Mouse (Mus musculus): ENCODE measurements around the gene Tctex1d1.

Gene Tctex1d1

GRCm38 (mm10) chr4:102988526-102988925, 10.1 kb downstream of the Tctex1d1 start:
- DNase-seq (ENCODE audit: low read depth, low spot score) = no peak

DNA sequence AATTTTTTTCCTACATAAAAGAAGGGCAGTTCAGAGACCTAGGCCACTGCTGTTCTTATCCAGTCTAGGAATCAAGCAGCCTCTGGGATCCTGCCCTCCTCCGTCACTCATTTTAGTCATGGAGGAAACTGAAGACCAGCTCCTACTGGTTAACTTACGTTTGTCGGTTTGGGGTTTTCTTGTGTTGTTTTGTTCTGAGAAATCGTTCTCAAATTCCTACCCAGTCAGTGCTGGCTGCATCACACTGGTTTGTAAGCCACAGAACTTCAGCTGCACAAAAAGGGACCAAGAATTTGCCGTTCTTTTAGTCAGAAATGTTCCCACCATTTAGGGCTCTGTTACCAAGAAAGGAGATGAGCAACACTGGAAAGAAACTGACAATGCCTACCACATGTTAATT, 11.0 kb downstream of the Tctex1d1 start:
- DNase-seq (ENCODE audit: low read depth, low spot score) = no peak

DNA sequence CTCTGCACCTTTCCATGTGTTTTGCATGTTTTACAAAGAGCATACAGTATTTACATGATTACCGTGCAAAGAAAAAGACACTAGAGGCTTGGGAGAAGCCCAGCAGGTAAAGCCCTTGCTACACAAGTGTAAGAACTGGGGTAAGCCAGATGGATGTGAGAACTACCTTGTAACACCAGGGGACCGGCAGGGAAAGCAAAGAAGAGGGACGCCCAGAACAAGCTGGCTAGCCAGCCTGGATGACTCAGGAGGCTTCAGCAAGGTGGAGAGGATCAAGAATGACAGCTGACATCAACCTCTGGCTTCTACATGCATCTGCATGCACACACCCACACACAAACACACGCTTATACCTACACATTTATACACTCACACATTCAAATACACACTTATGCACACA, 11.6 kb downstream of the Tctex1d1 start:
- DNase-seq (ENCODE audit: low read depth, low spot score) = no peak

- DNase-seq (ENCODE audit: low read depth, low spot score) = no peak
These were observed 12.4 kb downstream of the Tctex1d1 start for GRCm38 (mm10) chr4:102990595-102991340.

DNA sequence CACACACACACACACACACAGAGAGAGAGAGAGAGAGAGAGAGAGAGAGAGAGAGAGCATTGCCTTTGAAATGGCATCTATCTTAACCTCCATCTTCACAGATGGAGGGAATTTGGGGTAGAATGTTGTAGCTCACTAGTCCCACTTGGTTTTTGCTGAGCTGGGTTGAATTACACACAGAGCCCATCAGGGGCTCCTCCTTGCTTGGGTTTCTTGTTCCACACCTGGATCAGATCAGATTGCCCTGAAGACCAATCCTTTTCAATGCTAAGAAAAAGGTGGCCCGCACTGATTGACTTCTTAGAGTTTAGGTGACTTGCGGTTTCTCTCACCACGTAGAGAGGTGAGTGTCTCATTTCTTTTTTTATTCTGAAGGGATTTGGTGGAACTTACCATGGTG, 13.3 kb downstream of the Tctex1d1 start:
- DNase-seq (ENCODE audit: low read depth, low spot score) = no peak

- no peak for DNase-seq (ENCODE audit: low read depth, low spot score)
These were observed 26.3 kb downstream of the Tctex1d1 start for GRCm38 (mm10) chr4:103004681-103005080.

GRCm38 (mm10) chr4:103005190-103005945, 27.0 kb downstream of the Tctex1d1 start:
- no peak for DNase-seq (ENCODE audit: low read depth, low spot score)

DNA sequence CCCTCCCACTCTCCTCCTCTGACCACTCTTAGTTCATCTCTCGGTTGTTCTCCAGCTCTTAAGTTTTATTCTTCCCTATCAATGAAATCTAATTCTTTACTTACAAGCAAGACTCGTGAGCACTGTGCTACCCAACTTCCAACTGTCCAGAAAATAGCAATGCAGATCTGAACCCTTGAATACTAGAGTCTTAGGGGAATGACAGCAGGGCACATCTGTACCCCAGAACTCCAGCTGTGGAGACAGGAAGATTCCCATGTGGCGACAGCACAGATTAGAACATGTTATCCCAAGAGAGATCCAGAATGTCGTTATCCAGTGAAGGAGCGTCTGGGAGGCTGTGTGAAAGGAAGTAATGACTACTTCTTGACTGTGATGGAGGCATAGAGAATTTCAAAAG, 27.9 kb downstream of the Tctex1d1 start:
- no peak for DNase-seq (ENCODE audit: low read depth, low spot score)

DNA sequence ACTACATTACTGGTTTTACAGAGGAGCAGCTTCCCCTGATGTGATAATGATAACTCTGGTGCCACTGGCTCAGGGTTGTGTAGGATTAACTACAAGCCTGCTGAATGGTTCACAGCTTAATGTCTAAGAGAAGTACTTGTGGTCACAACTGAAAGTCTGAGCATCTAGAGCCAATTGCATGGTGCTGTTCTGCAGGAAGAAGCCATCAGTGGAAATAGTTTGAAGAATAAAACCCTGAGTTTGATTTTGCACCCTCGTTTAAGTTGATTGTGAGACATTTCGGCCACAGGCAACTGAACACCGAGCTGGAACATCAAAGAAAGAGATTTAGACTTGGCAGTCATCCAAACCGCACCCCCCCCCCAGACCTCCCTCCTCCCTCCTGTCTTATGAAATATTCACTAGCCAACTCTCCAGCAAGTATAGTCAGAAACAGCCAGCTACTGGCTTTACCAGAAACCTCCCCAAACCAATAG, 28.6 kb downstream of the Tctex1d1 start:
- no peak for DNase-seq (ENCODE audit: low read depth, low spot score)

GRCm38 (mm10) chr4:103010734-103011133, 32.3 kb downstream of the Tctex1d1 start:
- no peak for DNase-seq (ENCODE audit: low read depth, low spot score)

GRCm38 (mm10) chr4:103011823-103012222, 33.4 kb downstream of the Tctex1d1 start:
- DNase-seq (ENCODE audit: low read depth, low spot score) = no peak

GRCm38 (mm10) chr4:103013490-103013889, 35.1 kb downstream of the Tctex1d1 start:
- DNase-seq (ENCODE audit: low read depth, low spot score) = no peak

GRCm38 (mm10) chr4:103026621-103027020, 48.2 kb downstream of the Tctex1d1 start, which contains the start of gene Insl5:
Gene Insl5, minus strand, starts transcription at chr4:103026842.
- no peak for DNase-seq (ENCODE audit: low read depth, low spot score)

GRCm38 (mm10) chr4:103027745-103028144, 49.3 kb downstream of the Tctex1d1 start:
- no peak for DNase-seq (ENCODE audit: low read depth, low spot score)

DNA sequence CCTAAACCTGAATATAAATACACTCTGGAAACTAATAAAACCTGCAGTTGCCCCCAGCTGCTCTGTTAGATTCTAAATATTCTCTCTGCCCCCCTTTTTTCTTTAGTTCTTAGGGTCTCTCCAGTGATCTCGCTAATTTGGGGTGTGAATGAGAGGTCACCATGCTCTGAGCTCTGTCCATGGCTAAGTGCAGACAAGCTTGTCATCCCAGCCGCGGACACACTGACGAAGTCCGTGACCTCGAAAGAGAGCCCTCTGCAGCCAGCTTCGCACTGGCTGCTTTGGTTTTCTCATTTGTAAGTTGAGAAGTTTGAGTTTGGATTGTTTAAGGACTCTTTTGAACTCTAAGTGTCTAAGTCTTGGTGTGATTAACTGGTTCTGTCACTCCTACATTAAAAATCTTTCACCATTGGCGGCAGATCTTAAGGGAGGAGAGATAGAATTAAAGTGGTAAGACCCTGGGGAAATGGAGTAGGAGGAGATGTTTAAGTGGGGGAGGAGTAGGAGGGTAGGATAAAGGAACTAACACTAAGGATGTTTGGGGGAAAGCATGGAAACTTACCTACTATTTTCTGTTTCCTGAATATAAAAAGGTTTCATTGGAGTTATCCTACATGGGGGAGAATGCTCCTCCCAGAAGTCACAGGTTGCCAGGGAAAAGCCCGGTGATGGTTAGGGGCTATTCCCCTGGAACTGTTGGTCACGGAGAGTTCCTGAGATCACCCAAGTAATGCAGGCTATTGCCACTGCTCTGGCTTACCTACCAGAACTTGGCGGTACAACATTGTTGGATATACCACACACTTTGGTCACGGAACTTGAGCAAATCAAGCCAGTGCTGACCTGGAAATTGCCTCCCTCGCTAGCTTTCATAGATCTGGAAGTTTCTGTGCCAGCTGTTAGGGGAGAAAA, 50.0 kb downstream of the Tctex1d1 start:
- DNase-seq (ENCODE audit: low read depth, low spot score) = no peak

DNA sequence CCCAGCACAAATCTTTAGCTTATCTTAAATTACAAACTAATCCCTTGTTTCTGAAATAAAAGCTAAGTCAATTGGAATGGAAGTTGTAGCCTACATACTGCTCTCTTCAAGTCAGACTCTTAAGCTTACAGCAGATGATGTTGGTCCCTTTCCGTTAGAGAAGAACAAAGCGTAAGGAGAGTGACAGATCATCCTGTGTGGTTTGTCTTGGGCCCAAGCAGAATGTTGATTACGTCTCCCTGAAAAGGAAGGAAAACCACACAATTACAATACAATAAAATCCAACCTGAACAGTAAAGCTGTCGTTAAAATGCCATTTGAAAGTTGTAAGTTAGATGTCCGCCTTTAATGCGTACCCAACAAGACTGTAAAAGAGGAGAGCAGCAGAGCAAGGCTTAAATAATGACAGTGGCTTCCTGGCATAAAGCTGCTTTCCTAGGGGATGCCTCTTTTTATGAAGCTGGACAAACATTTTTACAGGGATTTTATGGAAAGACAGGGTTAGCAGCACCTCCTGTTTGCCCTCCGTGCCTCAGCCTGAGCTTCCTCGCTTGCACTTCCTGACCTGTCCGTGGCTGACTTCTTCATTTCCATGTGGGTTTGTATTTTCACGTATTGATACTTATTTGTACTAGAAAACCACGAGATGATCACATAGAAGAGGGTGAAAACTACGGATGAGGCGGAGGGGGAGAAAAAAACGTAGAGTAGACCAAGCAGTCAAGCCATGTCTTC, 60.9 kb downstream of the Tctex1d1 start:
- no peak for DNase-seq (ENCODE audit: low read depth, low spot score)

- DNase-seq (ENCODE audit: low read depth, low spot score) = no peak
These were observed 61.4 kb downstream of the Tctex1d1 start for GRCm38 (mm10) chr4:103039838-103040191.

DNA sequence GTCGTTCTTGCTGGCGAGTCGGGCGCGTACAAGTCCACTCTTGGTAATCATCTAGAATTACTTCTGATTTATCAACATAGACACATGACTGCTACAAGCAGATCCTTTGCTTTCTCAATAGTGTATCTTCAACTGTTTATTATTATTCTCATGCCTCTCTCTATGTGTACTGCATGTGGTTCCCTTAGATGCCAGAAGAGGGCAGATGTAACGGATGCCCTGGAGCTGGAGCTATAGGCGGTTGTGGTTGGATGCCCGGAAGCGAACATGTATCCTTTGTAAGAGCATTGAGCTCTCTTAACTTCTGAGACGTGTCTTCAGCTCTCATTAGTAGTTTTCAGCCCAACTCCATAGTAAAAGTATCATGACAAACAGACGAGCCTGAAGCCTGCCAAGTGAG, 64.6 kb downstream of the Tctex1d1 start:
- DNase-seq (ENCODE audit: low read depth, low spot score) = no peak

- no peak for DNase-seq (ENCODE audit: low read depth, low spot score)
These were observed 69.6 kb downstream of the Tctex1d1 start for GRCm38 (mm10) chr4:103048046-103048445.

Data from retina, adult 2 months (tissue).